Mouse (Mus musculus) liver, postnatal 0 days (tissue): ENCODE data around the gene Gm13287. TPM values are rescaled to one million over a fixed set of nuclear protein-coding genes. Genes with fewer than 3 reads are reported as not detected.

ENCODE experiments used
- ATAC-seq: fragments of 200-750 bp; cut with Nextera tagmentation; 2 replicates; pipeline ENCODE4 v1.8.0; 2017; ENCODE audit warnings: mild to moderate bottlenecking, moderate library complexity
- DNase-seq: peaks from one replicate; pipeline ENCODE4 v3.0.0-alpha.2; 2016
- H3K27ac ChIP-seq: fragments of 300-500 bp; sonication (generic); 2 replicates; pipeline ENCODE4 v1.5.1; 2014; ENCODE audit warnings: antibody characterized with exemption, moderate library complexity, mild to moderate bottlenecking, low read depth
- H3K27me3 ChIP-seq: fragments of 300-500 bp; sonication (generic); 2 replicates; pipeline ENCODE4 v1.6.1; 2014; ENCODE audit warnings: low read length, control low read depth, mixed read lengths; ENCODE audit not compliant: insufficient read depth
- H3K36me3 ChIP-seq: fragments of 300-500 bp; sonication (generic); replicated peaks from 2 replicates; pipeline ENCODE4 v1.6.1; 2014; ENCODE audit warnings: mild to moderate bottlenecking, control low read depth, low read length, moderate library complexity, mixed read lengths; ENCODE audit not compliant: insufficient read depth
- H3K4me1 ChIP-seq: fragments of 300-500 bp; sonication (generic); 2 replicates; pipeline ENCODE4 v1.6.1; 2014; ENCODE audit warnings: antibody characterized with exemption, mild to moderate bottlenecking, control low read depth; ENCODE audit not compliant: insufficient read depth
- H3K4me2 ChIP-seq: fragments of 300-500 bp; sonication (generic); 2 replicates; pipeline ENCODE4 v1.6.1; 2014; ENCODE audit warnings: low read depth, mild to moderate bottlenecking, low read length, moderate library complexity, mixed read lengths
- H3K4me3 ChIP-seq: fragments of 300-500 bp; sonication (generic); 2 replicates; pipeline ENCODE4 v1.5.1; 2014; ENCODE audit warnings: low read depth, low read length
- H3K9ac ChIP-seq: fragments of 300-500 bp; sonication (generic); replicated peaks from 2 replicates; pipeline ENCODE4 v1.6.1; 2014; ENCODE audit warnings: mild to moderate bottlenecking, moderate library complexity
- H3K9me3 ChIP-seq: fragments of 300-500 bp; sonication (generic); 2 replicates; pipeline ENCODE4 v1.6.1; 2016; ENCODE audit warnings: mild to moderate bottlenecking, control low read depth, low read length, mixed read lengths
- CTCF ChIP-seq: sonication (generic); IDR thresholded peaks from 2 replicates; pipeline ENCODE4 v1.5.1; 2016; ENCODE audit warnings: antibody characterized with exemption, low read depth
- EP300 ChIP-seq: IDR thresholded peaks from 2 replicates; pipeline ENCODE4 v1.6.1; 2016; ENCODE audit warnings: antibody characterized with exemption, low read depth, mild to moderate bottlenecking
- WGBS: fragments of 180-500 bp; shearing (Covaris S2); extraction: QIAGEN DNeasy Blood & Tissue Kit; methylation state at CpG from one replicate; pipeline ENCODE4 v1.1.7; 2014; ENCODE audit not compliant: insufficient replicate concordance; 5-methylcytosine and 5-hydroxymethylcytosine counted together
- polyA plus RNA-seq: library from polyadenylated mRNA; unstranded; fragments of >200 nt; fragmentation: Nextera tagmentation; extraction: Ambion mirVana; gene quantifications from 2 replicates; pipeline ENCODE4 v1.2.1, GENCODE M21; 2015

The Gm13287 gene
- polyA plus RNA-seq, 1 experiment from 2014 or later: not detected

DNA sequence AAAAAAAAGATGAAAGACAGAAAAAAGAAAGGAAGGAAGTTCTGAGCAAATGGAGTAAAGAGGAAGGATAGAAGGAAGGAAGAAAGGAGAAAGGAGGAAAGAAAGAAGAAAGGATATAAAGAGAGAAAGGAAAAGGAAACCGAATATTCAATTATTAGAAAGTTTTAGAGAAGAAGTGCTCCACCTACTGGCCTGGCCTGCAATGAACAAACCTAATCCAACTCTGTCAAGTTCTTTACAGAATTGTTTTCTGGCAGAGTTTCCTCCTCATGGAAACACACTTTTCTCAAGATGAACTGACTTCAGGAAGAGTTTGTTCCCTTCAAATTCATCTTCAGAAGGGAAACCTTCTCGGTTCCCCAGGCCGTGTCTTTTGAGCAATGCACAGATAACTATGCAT is 35.8 kb downstream of the Gm13287 start:
- H3K9me3 ChIP-seq: no peaks in the 10 kb centered on the region
- no peaks in the 10 kb centered on the region for H3K4me1 ChIP-seq
- H3K36me3 ChIP-seq: no peaks in the 10 kb centered on the region
- no peak overlapping the region for H3K4me3 ChIP-seq
- DNase-seq (no peak), ATAC-seq (no peak)
- no peak overlapping the region for H3K4me2 ChIP-seq
- WGBS: 28% methylated on average over 3 of the region's 3 CpGs
- no peaks in the 10 kb centered on the region for H3K27me3 ChIP-seq
- no peak overlapping the region for H3K27ac ChIP-seq
- no peak overlapping the region for H3K9ac ChIP-seq
- no peak for TF ChIP-seq EP300
- peak; percentile 51 for TF ChIP-seq CTCF

DNA sequence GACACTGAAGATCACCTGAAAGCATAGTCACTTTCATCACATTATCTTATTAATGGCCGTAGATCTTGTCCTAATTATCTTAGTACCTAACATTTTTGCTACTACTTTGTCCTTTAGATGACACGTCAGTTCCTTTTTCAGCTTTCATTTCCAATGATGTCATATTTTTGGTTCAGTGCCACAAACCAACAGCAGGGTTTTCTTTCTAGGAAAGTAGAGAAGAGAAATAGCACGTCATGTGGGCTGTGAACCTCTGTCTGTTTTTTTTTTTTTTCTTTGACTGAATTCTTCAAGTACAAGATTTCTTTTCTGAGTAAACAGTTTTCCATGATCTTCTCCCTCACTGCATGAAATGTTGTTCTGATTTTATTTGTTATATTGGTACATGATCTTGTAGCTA is 37.0 kb downstream of the Gm13287 start:
- no peaks in the 10 kb centered on the region for H3K27me3 ChIP-seq
- no peak overlapping the region for H3K9ac ChIP-seq
- H3K4me3 ChIP-seq: no peak overlapping the region
- H3K27ac ChIP-seq: no peak overlapping the region
- H3K9me3 ChIP-seq: no peaks in the 10 kb centered on the region
- H3K4me1 ChIP-seq: no peaks in the 10 kb centered on the region
- WGBS: 45% methylated on average over 3 of the region's 3 CpGs
- TF ChIP-seq CTCF (no peak), EP300 (no peak)
- DNase-seq (no peak), ATAC-seq (no peak)
- no peaks in the 10 kb centered on the region for H3K36me3 ChIP-seq
- no peak overlapping the region for H3K4me2 ChIP-seq

DNA sequence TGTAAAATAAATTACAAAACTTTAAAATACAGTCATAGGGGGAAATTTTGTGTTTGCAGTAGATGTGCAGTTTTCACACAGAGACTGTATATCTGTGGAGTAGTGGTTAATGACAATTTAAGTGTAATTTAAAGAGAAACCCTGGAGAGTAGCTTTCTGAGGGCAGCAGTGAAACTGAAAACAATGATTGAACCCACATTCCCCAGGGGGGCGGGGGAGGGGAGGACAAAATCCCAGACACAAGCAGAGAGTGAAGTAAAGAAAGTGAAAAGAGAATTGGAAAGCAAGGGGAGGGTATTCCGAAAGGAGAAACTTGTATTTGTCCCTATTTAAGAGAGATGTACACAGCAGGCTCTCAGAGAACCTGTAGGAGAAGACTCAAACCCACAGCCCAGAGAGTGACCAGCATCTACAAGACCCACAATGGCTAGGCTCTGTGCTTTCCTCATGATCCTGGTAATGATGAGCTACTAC is 38.4 kb downstream of the Gm13287 start, which contains the start of gene Ifna4:
Ifna4 (plus strand) TSS at position 424 of the 474 bp plus-strand sequence.
- TF ChIP-seq CTCF: no peak
- H3K9ac ChIP-seq: no peak within 1 kb of the TSS
- no peaks in the 10 kb centered on the region for H3K27me3 ChIP-seq
- H3K9me3 ChIP-seq: no peaks in the 10 kb centered on the region
- no peak for ATAC-seq
- no peak for DNase-seq
- WGBS: 63% methylated on average over 2 of the region's 2 CpGs
- no peak within 1 kb of the TSS for H3K4me3 ChIP-seq
- no peak within 1 kb of the TSS for H3K27ac ChIP-seq
- no peaks in the 10 kb centered on the region for H3K36me3 ChIP-seq
- H3K4me2 ChIP-seq: no peak within 1 kb of the TSS
- H3K4me1 ChIP-seq: no peaks in the 10 kb centered on the region

DNA sequence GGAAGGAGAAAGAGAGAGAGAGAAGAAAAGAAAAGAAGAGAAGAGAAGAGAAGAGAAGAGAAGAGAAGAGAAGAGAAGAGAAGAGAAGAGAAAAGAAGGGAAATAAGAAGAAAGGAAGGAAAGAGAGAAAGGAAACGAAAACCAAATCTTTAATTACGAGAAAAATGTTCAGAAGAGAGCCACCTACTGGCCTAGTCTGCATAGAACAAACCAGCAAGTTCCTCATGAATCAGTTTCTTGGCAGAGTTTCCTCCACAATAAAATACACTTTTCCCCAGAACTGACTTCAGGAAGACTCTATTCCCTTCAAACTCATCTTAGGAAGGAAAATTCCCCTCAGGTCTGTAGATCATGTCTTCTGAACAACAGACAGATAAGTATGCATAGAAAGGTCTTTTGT is 42.3 kb downstream of the Gm13287 start:
- ATAC-seq (no peak), DNase-seq (no peak)
- Histone ChIP-seq H3K27ac (no peak overlapping the region), H3K4me3 (no peak overlapping the region), H3K4me2 (no peak overlapping the region), H3K9ac (no peak overlapping the region), H3K27me3 (no peaks in the 10 kb centered on the region), H3K36me3 (no peaks in the 10 kb centered on the region), H3K4me1 (no peaks in the 10 kb centered on the region), H3K9me3 (no peaks in the 10 kb centered on the region)
- TF ChIP-seq EP300 (no peak), CTCF (no peak; the same call in 1 of the 2 replicates)
- WGBS: 29% methylated on average over 2 of the region's 2 CpGs

DNA sequence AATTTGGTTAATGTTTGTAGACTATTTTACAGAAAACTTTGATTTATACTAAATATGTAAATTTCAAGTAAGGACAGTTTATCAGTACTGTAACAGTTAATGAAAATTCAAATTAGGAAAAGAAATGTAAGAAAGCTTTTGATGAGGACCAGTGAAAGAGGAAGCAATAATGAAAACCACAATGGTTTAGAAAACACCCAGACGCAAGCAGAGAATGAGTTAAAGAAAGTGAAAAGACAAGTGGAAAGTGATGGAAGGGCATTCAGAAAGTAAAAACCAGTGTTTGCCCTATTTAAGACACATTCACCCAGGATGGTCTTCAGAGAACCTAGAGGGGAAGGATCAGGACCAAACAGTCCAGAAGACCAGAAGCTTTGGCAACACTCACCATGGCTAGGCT is 46.6 kb downstream of the Gm13287 start, which contains the start of gene Ifna1:
Ifna1 (plus strand) TSS at position 390 of the 400 bp plus-strand sequence.
- no peak within 1 kb of the TSS for H3K9ac ChIP-seq
- H3K27ac ChIP-seq: no peak within 1 kb of the TSS
- H3K4me2 ChIP-seq: no peak within 1 kb of the TSS
- H3K27me3 ChIP-seq: no peaks in the 10 kb centered on the region
- no peaks in the 10 kb centered on the region for H3K4me1 ChIP-seq
- no peaks in the 10 kb centered on the region for H3K36me3 ChIP-seq
- H3K9me3 ChIP-seq: no peaks in the 10 kb centered on the region
- no peak for DNase-seq
- H3K4me3 ChIP-seq: no peak within 1 kb of the TSS
- WGBS: 33% methylated on average over 1 of the region's 1 CpGs
- TF ChIP-seq CTCF: no peak
- no peak for TF ChIP-seq EP300
- no peak for ATAC-seq

DNA sequence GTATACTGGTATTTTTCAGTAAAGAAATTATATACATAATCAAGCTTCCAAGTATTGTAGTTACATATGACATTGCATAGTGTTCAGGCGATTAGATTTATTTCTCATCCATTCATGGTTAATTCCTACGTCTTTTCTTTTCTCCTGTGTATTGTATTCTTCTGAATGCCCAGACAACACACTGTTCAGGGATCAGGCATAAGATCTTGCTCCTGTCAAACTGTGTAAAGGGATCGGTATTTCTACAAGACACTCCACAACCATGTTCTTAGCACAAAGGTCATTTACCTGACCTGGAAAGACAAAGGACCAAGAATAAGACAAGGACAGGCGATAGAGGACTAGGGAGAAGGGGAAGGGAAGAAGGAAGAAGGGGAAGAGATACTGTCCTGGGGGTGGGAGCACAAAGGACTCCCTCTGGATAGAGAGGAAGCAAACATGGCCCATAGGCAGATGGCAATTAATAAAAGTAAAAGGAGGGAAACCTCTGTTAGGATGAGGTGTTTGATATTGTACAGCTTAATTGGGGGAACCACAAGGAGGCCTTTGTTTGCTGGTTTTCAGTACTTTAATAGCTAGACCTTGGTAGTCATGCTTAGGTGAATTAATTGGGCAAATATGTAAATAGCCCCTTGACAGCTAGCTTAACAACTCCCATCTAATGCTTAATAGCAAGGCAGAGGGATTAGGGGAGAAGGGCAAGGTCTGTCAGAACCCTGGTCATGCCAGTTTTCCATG is 48.1 kb downstream of the Gm13287 start:
- DNase-seq: no peak
- WGBS: 67% methylated on average over 4 of the region's 4 CpGs
- no peak for ATAC-seq
- no peak overlapping the region for H3K4me2 ChIP-seq
- no peaks in the 10 kb centered on the region for H3K9me3 ChIP-seq
- H3K4me1 ChIP-seq: no peaks in the 10 kb centered on the region
- no peak overlapping the region for H3K4me3 ChIP-seq
- H3K9ac ChIP-seq: no peak overlapping the region
- no peaks in the 10 kb centered on the region for H3K27me3 ChIP-seq
- TF ChIP-seq CTCF: no peak
- no peak for TF ChIP-seq EP300
- no peak overlapping the region for H3K27ac ChIP-seq
- H3K36me3 ChIP-seq: no peaks in the 10 kb centered on the region

Other genes starting within 250 kb of the Gm13287 start
- not detected in 2 replicates for gene Ifna15, start 245.0 kb upstream of the Gm13287 start, polyA plus RNA-seq
- not detected in 2 replicates for gene Ifna14, start 231.5 kb upstream of the Gm13287 start, polyA plus RNA-seq
- gene Ifna9, start 210.9 kb upstream of the Gm13287 start, polyA plus RNA-seq: not detected in 2 replicates
- not detected in 2 replicates for gene Ifna12, start 199.9 kb upstream of the Gm13287 start, polyA plus RNA-seq
- not detected in 2 replicates for gene C87499, start 168.8 kb upstream of the Gm13287 start, polyA plus RNA-seq
- gene Ifna13, start 158.8 kb upstream of the Gm13287 start, polyA plus RNA-seq: not detected in 2 replicates
- gene Ifna16, start 126.3 kb upstream of the Gm13287 start, polyA plus RNA-seq: not detected in 2 replicates
- gene Ifna2, start 119.3 kb upstream of the Gm13287 start, polyA plus RNA-seq: not detected in 2 replicates
- gene Ifnab, start 111.9 kb upstream of the Gm13287 start, polyA plus RNA-seq: not detected in 2 replicates
- 0.15 and 0.22 TPM in 2 replicates for gene Gm26566, start 81.4 kb upstream of the Gm13287 start, polyA plus RNA-seq
- 18.6 and 20.1 TPM in 2 replicates for gene Klhl9, start 80.8 kb upstream of the Gm13287 start, polyA plus RNA-seq
- gene Gm13271, start 48.4 kb upstream of the Gm13287 start, polyA plus RNA-seq: not detected in 2 replicates
- gene Gm13283, start 43.1 kb upstream of the Gm13287 start, polyA plus RNA-seq: 0.13 TPM in 1 of 2 replicates, not detected in the other
- gene Gm13290, start 29.4 kb upstream of the Gm13287 start, polyA plus RNA-seq: not detected in 2 replicates
- not detected in 2 replicates for gene Gm13289, start 26.3 kb upstream of the Gm13287 start, polyA plus RNA-seq
- gene Gm13272, start 23.4 kb upstream of the Gm13287 start, polyA plus RNA-seq: not detected in 2 replicates
- not detected in 2 replicates for gene Ifnz, start 21.1 kb upstream of the Gm13287 start, polyA plus RNA-seq
- gene Gm13276, start 17.5 kb upstream of the Gm13287 start, polyA plus RNA-seq: not detected in 2 replicates
- gene Gm13277, start 14.6 kb upstream of the Gm13287 start, polyA plus RNA-seq: not detected in 2 replicates
- not detected in 2 replicates for gene Gm13278, start 11.7 kb upstream of the Gm13287 start, polyA plus RNA-seq
- gene Gm13275, start 8.8 kb upstream of the Gm13287 start, polyA plus RNA-seq: not detected in 2 replicates
- gene Gm13279, start 5.9 kb upstream of the Gm13287 start, polyA plus RNA-seq: not detected in 2 replicates
- gene Gm13285, start 3.6 kb upstream of the Gm13287 start, polyA plus RNA-seq: 0.17 and 0.25 TPM in 2 replicates
- gene Gm13288, start 2.3 kb downstream of the Gm13287 start, polyA plus RNA-seq: not detected in 2 replicates
- gene Ifna7, start 13.0 kb downstream of the Gm13287 start, polyA plus RNA-seq: not detected in 2 replicates
- gene Ifna11, start 16.7 kb downstream of the Gm13287 start, polyA plus RNA-seq: not detected in 2 replicates
- gene Ifna6, start 24.2 kb downstream of the Gm13287 start, polyA plus RNA-seq: not detected in 2 replicates
- gene Ifna5, start 32.3 kb downstream of the Gm13287 start, polyA plus RNA-seq: not detected in 2 replicates
- gene Ifna4, start 38.6 kb downstream of the Gm13287 start, polyA plus RNA-seq: not detected in 2 replicates
- gene Ifna1, start 46.8 kb downstream of the Gm13287 start, polyA plus RNA-seq: not detected in 2 replicates
- not detected in 2 replicates for gene Ifne, start 76.9 kb downstream of the Gm13287 start, polyA plus RNA-seq